Mouse (Mus musculus) kidney, postnatal 0 days (tissue): ENCODE measurements around the gene Gm13695. TPM values are rescaled to one million over a fixed set of nuclear protein-coding genes. Genes with fewer than 3 reads are reported as not detected.
"Not testable (repeated sequence)": the region's sequence is repeated elsewhere in the genome, so short reads cannot be mapped to it uniquely, and the experiment has no call there.

Source experiments
- ATAC-seq: fragments of 200-750 bp; cut with Nextera tagmentation; replicated peaks from 2 replicates; pipeline ENCODE4 v1.8.0; 2017; ENCODE audit warnings: low read depth, moderate number of reproducible peaks, moderate TSS enrichment, moderate library complexity; ENCODE audit not compliant: low FRiP score
- DNase-seq: peaks from one replicate; pipeline ENCODE4 v3.0.0-alpha.2; 2016; ENCODE audit warnings: low spot score
- H3K27ac ChIP-seq: fragments of 300-500 bp; sonication (generic); 2 replicates; pipeline ENCODE4 v1.5.1; 2014; ENCODE audit warnings: mild to moderate bottlenecking
- H3K27me3 ChIP-seq: fragments of 300-500 bp; sonication (generic); 2 replicates; pipeline ENCODE4 v1.6.1; 2014; ENCODE audit warnings: low read length, mixed read lengths; ENCODE audit not compliant: insufficient read depth
- H3K36me3 ChIP-seq: fragments of 300-500 bp; sonication (generic); 2 replicates; pipeline ENCODE4 v1.6.1; 2014; ENCODE audit warnings: low read length, mixed read lengths; ENCODE audit not compliant: insufficient read depth
- H3K4me1 ChIP-seq: fragments of 300-500 bp; sonication (generic); replicated peaks from 2 replicates; pipeline ENCODE4 v1.6.1; 2014; ENCODE audit warnings: antibody characterized with exemption, low read length, mixed read lengths; ENCODE audit not compliant: insufficient read depth
- H3K4me2 ChIP-seq: fragments of 300-500 bp; sonication (generic); 2 replicates; pipeline ENCODE4 v1.6.1; 2014; ENCODE audit warnings: mild to moderate bottlenecking, low read length, moderate library complexity, mixed read lengths
- H3K4me3 ChIP-seq: fragments of 300-500 bp; sonication (generic); replicated peaks from 2 replicates; pipeline ENCODE4 v1.5.1; 2014; ENCODE audit warnings: low read depth, low read length
- H3K9ac ChIP-seq: fragments of 300-500 bp; sonication (generic); 2 replicates; pipeline ENCODE4 v1.6.1; 2014; ENCODE audit warnings: low read depth, low read length
- H3K9me3 ChIP-seq: fragments of 300-500 bp; sonication (generic); replicated peaks from 2 replicates; pipeline ENCODE4 v1.6.1; 2016; ENCODE audit warnings: low read length, inconsistent platforms, mixed read lengths
- CTCF ChIP-seq: IDR thresholded peaks from 2 replicates; pipeline ENCODE4 v1.5.1; 2016; ENCODE audit warnings: antibody characterized with exemption, low read depth, mild to moderate bottlenecking, moderate library complexity
- whole genome bisulfite sequencing: fragments of 180-500 bp; shearing (Covaris S2); extraction: QIAGEN DNeasy Blood & Tissue Kit; methylation state at CpG from one replicate; pipeline ENCODE4 v1.1.7; 2014; 5-methylcytosine and 5-hydroxymethylcytosine counted together
- polyA plus RNA-seq: library from polyadenylated mRNA; unstranded; fragments of >200 nt; fragmentation: Nextera tagmentation; extraction: Ambion mirVana; gene quantifications from 2 replicates; pipeline ENCODE4 v1.2.1, GENCODE M21; 2015

The Gm13695 gene
- polyA plus RNA-seq, 1 experiment from 2014 or later, result not detected

DNA sequence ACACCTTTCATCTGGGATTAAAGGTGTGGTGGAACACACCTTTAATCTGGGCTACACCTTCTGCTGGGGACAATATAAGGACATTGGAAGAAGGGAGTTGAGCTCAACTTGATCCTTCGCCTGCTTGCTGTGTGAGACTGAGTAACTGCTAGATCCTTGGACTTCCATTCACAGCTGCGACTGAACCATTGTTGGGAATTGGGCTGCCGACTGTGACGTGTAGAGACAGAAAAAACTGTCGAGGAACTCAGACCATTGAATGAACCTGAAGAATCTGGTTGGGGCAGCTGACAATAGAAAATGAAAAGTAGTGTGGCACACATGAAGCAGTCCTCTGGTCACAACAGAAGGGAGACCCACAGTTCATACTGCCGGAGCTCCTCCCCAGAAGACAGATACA is 17.3 kb downstream of the Gm13695 start, which contains the start of gene Gm13697:
TSS of gene Gm13697 (plus strand) at position 301 of the 400 bp plus-strand sequence.
- ATAC-seq, H3K9me3 ChIP-seq, H3K27ac ChIP-seq, H3K27me3 ChIP-seq, H3K4me2 ChIP-seq, DNase-seq, H3K36me3 ChIP-seq, H3K4me3 ChIP-seq, H3K9ac ChIP-seq, H3K4me1 ChIP-seq: not testable (repeated sequence)
- no CpG with 5 or more reads among the region's 6 CpGs for WGBS

DNA sequence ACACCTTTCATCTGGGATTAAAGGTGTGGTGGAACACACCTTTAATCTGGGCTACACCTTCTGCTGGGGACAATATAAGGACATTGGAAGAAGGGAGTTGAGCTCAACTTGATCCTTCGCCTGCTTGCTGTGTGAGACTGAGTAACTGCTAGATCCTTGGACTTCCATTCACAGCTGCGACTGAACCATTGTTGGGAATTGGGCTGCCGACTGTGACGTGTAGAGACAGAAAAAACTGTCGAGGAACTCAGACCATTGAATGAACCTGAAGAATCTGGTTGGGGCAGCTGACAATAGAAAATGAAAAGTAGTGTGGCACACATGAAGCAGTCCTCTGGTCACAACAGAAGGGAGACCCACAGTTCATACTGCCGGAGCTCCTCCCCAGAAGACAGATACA is 23.1 kb downstream of the Gm13695 start, which contains the start of gene Gm13691:
TSS of gene Gm13691 (plus strand) at position 301 of the 400 bp plus-strand sequence.
- H3K27ac ChIP-seq, H3K4me2 ChIP-seq, H3K4me1 ChIP-seq, H3K9me3 ChIP-seq, H3K9ac ChIP-seq, H3K36me3 ChIP-seq, DNase-seq, H3K4me3 ChIP-seq, ATAC-seq, H3K27me3 ChIP-seq: not testable (repeated sequence)
- WGBS, result no CpG with 5 or more reads among the region's 6 CpGs

DNA sequence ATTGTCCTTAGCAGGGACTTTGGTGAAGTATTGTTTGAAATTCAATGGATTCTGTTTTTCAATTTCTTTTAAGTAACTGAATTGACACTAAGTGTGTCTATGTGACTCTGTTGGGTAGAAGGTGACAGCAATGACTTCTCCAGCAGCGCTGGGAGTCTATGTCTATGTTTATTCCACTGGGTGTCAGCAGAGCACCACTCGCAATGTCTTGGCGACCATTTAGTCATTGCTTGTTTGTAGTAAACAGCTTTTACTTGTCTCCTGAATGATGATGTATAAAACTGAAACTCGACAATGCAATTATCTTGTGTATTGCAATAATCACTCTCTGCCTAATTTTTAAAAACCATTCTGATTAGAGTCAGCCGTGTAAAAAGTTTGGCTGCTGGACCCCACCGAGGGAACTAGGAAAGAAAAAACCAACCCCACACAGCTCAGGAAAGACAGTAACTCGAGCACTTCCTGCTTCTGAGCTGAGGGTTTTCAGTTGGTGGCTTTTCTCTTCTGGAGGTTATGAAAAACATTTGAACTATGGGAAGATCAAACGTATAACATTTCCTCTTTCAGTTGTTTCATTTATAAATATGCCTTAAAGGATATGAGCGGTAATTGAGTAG is 26.6 kb downstream of the Gm13695 start:
- H3K27ac ChIP-seq, result peak overlapping the region; percentile 65; the same call in 1 of the 2 replicates
- ATAC-seq, H3K9me3 ChIP-seq, H3K27me3 ChIP-seq, H3K4me2 ChIP-seq, H3K9ac ChIP-seq, H3K4me1 ChIP-seq, H3K36me3 ChIP-seq, H3K4me3 ChIP-seq: not testable (repeated sequence)
- 16% methylated on average over 7 of the region's 9 CpGs for WGBS
- peak; percentile 87 for DNase-seq

DNA sequence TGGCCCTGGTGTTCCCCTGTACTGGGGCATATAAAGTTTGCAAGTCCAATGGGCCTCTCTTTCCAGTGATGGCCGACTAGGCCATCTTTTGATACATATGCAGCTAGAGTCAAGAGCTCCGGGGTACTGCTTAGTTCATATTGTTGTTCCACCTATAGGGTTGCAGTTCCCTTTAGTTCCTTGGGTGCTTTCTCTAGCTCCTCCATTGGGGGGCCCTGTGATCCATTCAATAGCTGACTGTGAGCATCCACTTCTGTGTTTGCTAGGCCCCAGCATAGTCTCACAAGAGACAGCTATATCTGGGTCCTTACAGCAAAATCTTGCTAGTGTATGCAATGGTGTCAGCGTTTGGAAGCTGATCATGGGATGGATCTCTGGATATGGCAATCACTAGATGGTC is 27.4 kb downstream of the Gm13695 start:
- not testable (repeated sequence) for ATAC-seq, H3K4me1 ChIP-seq, H3K27ac ChIP-seq, H3K36me3 ChIP-seq, DNase-seq, H3K4me2 ChIP-seq, H3K27me3 ChIP-seq, H3K4me3 ChIP-seq, H3K9me3 ChIP-seq, H3K9ac ChIP-seq
- WGBS, result no CpG with 5 or more reads among the region's 3 CpGs

DNA sequence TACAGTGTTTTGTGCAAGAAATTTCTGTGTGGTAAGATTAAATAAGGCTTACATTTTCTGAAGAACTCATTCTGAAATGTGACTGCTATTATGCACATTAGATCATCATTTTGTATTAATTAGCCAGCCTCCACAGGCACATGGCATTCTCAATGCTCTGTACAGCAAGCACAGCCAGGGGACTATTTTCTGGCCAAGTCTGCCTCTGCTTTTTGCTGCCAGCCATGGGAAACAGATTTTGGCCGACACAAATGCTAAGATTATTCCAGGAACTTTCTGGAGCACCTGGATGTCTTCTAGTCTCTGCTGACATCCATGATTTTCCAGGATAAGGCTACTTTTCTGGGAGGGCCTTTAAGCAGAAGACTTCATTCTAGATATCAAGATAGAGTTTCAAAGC is 41.8 kb downstream of the Gm13695 start:
- no peak overlapping the region for H3K4me3 ChIP-seq
- H3K4me2 ChIP-seq, result no peak overlapping the region
- no peak for DNase-seq
- no peak overlapping the region for H3K27ac ChIP-seq
- no peak overlapping the region for H3K9ac ChIP-seq
- 31% methylated on average over 1 of the region's 1 CpGs for WGBS
- ATAC-seq, result no peak
- no peaks in the 10 kb centered on the region for H3K9me3 ChIP-seq
- no peak for TF ChIP-seq CTCF
- no peaks in the 10 kb centered on the region for H3K36me3 ChIP-seq
- H3K4me1 ChIP-seq, result no peaks in the 10 kb centered on the region
- H3K27me3 ChIP-seq, result no peaks in the 10 kb centered on the region

DNA sequence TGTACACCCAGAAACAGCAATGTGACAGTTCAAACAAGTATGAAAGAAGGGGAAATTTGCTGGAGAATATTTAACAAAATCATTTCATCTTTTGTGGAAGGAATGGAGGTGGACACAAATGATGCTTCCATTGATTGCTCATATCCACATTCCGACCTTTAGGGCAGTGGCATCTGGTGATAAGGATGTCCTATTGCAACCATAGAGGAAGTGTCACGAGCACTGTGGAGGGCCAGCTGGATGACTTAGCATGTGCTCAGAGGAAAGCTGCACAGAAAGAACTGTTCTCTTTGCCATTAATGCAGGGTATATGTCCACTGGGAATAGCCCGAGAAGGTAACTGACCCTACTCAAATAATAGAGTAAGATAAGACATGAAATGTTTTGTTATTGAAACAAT is 42.7 kb downstream of the Gm13695 start:
- whole genome bisulfite sequencing, result 67% methylated on average over 3 of the region's 3 CpGs
- no peak for ATAC-seq
- H3K27me3 ChIP-seq, result no peaks in the 10 kb centered on the region
- no peak overlapping the region for H3K27ac ChIP-seq
- H3K36me3 ChIP-seq, result no peaks in the 10 kb centered on the region
- H3K4me3 ChIP-seq, result no peak overlapping the region
- no peak overlapping the region for H3K9ac ChIP-seq
- H3K4me1 ChIP-seq, result no peaks in the 10 kb centered on the region
- no peak for TF ChIP-seq CTCF
- DNase-seq, result no peak
- no peak overlapping the region for H3K4me2 ChIP-seq
- no peaks in the 10 kb centered on the region for H3K9me3 ChIP-seq

DNA sequence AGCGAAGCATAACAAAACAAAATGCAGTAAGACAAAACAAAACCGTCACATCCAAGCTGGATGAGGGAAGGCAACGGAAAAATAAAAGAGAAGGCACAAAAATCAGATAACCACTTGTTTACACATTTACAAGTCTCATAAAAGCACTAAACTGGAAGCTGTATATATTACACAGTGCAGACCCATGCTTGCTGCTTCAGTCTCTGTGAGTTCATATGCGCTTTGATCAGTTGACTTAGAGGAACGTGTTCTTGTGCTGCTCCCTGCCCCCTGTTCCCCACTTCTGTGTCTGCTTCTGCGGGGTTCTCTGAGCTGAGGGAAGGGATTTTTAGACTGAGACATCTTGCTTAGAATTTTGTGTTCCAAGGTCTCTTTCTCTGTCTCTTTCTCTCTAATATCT is 47.5 kb downstream of the Gm13695 start:
- ATAC-seq, result no peak
- H3K9me3 ChIP-seq, result no peaks in the 10 kb centered on the region
- H3K9ac ChIP-seq, result no peak overlapping the region

DNA sequence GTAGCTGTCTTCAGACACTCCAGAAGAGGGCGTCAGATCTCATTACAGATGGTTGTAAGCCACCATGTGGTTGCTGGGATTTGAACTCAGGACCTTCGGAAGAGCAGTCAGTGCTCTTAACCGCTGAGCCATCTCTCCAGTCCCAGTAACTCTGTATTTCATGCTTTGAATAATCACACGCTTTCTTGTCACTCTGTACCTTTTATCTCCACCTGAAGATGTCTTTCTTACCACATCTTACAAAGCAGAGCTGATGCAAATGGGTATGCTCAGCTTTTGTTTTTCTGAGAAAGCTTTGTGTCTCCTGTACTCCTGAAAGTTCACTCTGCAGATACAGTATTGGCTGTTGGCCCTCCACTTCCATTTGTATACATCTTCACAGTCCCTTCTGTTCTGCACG is 49.2 kb downstream of the Gm13695 start:
- H3K27me3 ChIP-seq, H3K4me2 ChIP-seq, H3K9me3 ChIP-seq, H3K4me3 ChIP-seq, DNase-seq, H3K36me3 ChIP-seq, H3K4me1 ChIP-seq, ATAC-seq, H3K27ac ChIP-seq, H3K9ac ChIP-seq: not testable (repeated sequence)
- WGBS, result 65% methylated on average over 5 of the region's 5 CpGs

More for the DNA sequence above, 47.5 kb downstream of the Gm13695 start:
- Histone ChIP-seq H3K36me3 (no peaks in the 10 kb centered on the region), H3K27me3 (no peaks in the 10 kb centered on the region), H3K4me1 (no peaks in the 10 kb centered on the region), H3K27ac (no peak overlapping the region), H3K4me2 (no peak overlapping the region), H3K4me3 (no peak overlapping the region)
- no peak for TF ChIP-seq CTCF
- DNase-seq, result no peak
- WGBS, result 59% methylated on average over 6 of the region's 6 CpGs
